Mouse (Mus musculus) midbrain, embryonic 15.5 days (tissue): ENCODE measurements around the gene Thnsl1. TPM values are rescaled to one million over a fixed set of nuclear protein-coding genes. Genes with fewer than 3 reads are reported as not detected.
"Not testable (repeated sequence)": the region's sequence is repeated elsewhere in the genome, so short reads cannot be mapped to it uniquely, and the experiment has no call there.

ENCODE experiments used
- ATAC-seq: fragments of 200-750 bp; cut with Nextera tagmentation; replicated peaks from 2 replicates; pipeline ENCODE4 v1.8.0; 2017; ENCODE audit warnings: moderate TSS enrichment
- H3K27ac ChIP-seq: fragments of 300-500 bp; sonication (generic); 2 replicates; pipeline ENCODE4 v1.5.1; 2015; ENCODE audit warnings: mild to moderate bottlenecking, inconsistent platforms
- H3K27me3 ChIP-seq: fragments of 300-500 bp; sonication (generic); replicated peaks from 2 replicates; pipeline ENCODE4 v1.6.1; 2015; ENCODE audit warnings: inconsistent platforms
- H3K36me3 ChIP-seq: fragments of 300-500 bp; sonication (generic); replicated peaks from 2 replicates; pipeline ENCODE4 v1.6.1; 2015; ENCODE audit warnings: inconsistent platforms
- H3K4me1 ChIP-seq: fragments of 300-500 bp; sonication (generic); 2 replicates; pipeline ENCODE4 v1.6.1; 2015; ENCODE audit warnings: inconsistent platforms
- H3K4me2 ChIP-seq: fragments of 300-500 bp; sonication (generic); 2 replicates; pipeline ENCODE4 v1.6.1; 2015; ENCODE audit warnings: inconsistent platforms, mild to moderate bottlenecking, moderate library complexity
- H3K4me3 ChIP-seq: fragments of 300-500 bp; sonication (generic); 2 replicates; pipeline ENCODE4 v1.5.1; 2015; ENCODE audit warnings: mild to moderate bottlenecking, inconsistent platforms
- H3K9ac ChIP-seq: fragments of 300-500 bp; sonication (generic); 2 replicates; pipeline ENCODE4 v1.6.1; 2015; ENCODE audit warnings: mild to moderate bottlenecking, inconsistent platforms
- H3K9me3 ChIP-seq: fragments of 300-500 bp; sonication (generic); 2 replicates; pipeline ENCODE4 v1.6.1; 2016; ENCODE audit warnings: inconsistent platforms
- WGBS: fragments of 180-500 bp; shearing (Covaris S2); methylation state at CpG from one replicate; pipeline ENCODE4 v1.1.7; 2015; ENCODE audit warnings: mixed read lengths; 5-methylcytosine and 5-hydroxymethylcytosine counted together
- polyA plus RNA-seq: library from polyadenylated mRNA; unstranded; fragments of >200 nt; fragmentation: Nextera tagmentation; extraction: Ambion mirVana; gene quantifications from 2 replicates; pipeline ENCODE4 v1.2.1, GENCODE M21; 2015

Gene Thnsl1
- polyA plus RNA-seq, 1 experiment from 2014 or later = 24.4 TPM

DNA sequence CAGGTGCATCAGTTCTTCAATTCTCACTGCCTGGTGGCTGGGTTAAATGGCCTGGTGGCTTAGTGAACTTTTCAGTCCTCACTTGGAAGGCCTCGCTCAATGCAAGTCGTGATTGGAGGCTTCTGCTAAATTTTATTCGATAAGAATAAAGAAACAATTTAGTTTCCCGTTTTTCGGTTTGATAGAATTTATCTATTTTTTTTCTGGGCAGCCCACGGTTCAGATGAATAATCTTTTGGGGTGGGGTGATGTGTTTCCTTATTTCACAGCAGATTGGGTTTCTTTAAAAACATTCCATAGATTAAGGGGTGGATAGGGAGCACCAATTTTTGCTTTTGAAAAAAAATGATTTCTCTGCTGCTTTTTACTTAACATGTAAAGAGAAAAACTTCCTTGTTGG lies 754 bp downstream of the Thnsl1 start:
- peaks cover 24% of the 10 kb centered on the region for H3K4me1 ChIP-seq
- H3K4me2 ChIP-seq = peak overlapping the region; percentile 61
- peak overlapping the region; percentile 88 for H3K27ac ChIP-seq
- no peaks in the 10 kb centered on the region for H3K9me3 ChIP-seq
- H3K36me3 ChIP-seq = no peaks in the 10 kb centered on the region
- H3K9ac ChIP-seq = peak overlapping the region; percentile 61
- WGBS = 44% methylated on average over 6 of the region's 6 CpGs
- no peak for ATAC-seq
- peak overlapping the region; percentile 64 for H3K4me3 ChIP-seq
- H3K27me3 ChIP-seq = no peaks in the 10 kb centered on the region

DNA sequence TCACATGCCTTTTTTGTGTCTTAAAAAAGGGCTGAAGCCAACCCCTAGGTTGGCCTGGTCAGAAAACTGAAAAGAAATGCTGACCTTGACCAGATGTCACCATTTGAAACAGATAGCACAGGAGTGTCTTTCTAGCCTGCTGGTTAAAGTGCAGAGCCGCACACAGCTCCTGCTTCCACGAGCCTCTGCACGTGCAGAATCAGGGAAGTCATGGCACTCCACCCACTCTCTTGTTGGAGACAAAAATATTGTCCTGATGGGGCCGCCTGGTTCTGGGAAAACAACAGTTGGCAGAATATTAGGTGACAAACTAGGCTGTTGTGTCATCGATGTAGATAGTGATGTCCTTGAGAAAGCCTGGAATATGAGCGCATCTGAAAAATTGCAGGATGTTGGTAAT lies 5.8 kb downstream of the Thnsl1 start:
- Histone ChIP-seq H3K36me3 (peaks cover 12% of the 10 kb centered on the region; the same call in 1 of the 2 replicates), H3K27me3 (no peaks in the 10 kb centered on the region), H3K4me1 (peaks cover 16% of the 10 kb centered on the region), H3K4me3 (no peak overlapping the region), H3K27ac (no peak overlapping the region), H3K9ac (no peak overlapping the region), H3K9me3 (no peaks in the 10 kb centered on the region), H3K4me2 (no peak overlapping the region)
- 86% methylated on average over 6 of the region's 6 CpGs for WGBS
- ATAC-seq = no peak

DNA sequence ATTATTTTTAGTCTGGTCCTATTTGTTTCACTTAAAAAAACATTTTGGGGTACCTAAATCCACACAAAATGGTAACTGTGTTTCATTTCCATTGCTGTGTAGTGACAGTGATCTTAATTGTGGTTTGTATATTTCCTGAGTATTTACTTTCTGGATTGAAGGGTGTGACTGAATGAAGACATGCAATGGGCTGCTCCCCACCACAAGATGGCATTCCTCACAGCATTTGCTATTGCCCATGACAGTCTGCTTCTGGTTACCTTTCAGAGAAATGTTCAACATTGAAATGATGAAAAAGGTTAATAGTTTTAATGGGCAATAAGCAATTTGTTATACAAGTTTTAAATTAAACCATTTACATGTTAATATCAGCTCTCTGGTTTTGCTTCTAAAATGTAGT lies 8.8 kb downstream of the Thnsl1 start:
- H3K4me1 ChIP-seq = no peaks in the 10 kb centered on the region
- no peak overlapping the region for H3K9ac ChIP-seq
- H3K9me3 ChIP-seq = no peaks in the 10 kb centered on the region
- no peak overlapping the region for H3K27ac ChIP-seq
- H3K4me2 ChIP-seq = no peak overlapping the region
- no peak overlapping the region for H3K4me3 ChIP-seq
- no peak for ATAC-seq
- peaks cover 12% of the 10 kb centered on the region; the same call in 1 of the 2 replicates for H3K36me3 ChIP-seq
- no peaks in the 10 kb centered on the region for H3K27me3 ChIP-seq

DNA sequence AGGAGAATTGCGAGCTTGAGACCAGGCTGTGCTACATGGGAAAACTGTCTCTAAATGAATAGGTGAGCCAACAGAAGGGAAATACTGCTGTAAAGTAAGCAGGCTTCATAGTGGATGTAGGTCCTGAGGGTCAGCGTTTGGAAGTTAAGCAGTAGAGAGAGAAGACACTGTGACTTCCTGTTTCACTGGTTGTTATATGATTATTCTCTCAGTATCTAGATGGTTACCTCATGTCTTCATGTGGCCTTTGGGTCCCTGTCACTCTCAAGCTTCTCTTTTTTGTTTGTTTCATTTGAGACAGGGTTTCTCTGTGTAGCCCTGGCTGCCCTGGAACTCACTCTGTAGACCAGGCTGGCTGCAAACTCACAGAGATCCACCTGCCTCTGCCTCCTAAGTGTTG lies 9.8 kb downstream of the Thnsl1 start:
- no peak overlapping the region for H3K27ac ChIP-seq
- no peaks in the 10 kb centered on the region for H3K4me1 ChIP-seq
- 86% methylated on average over 2 of the region's 2 CpGs for WGBS
- H3K27me3 ChIP-seq = no peaks in the 10 kb centered on the region
- H3K9me3 ChIP-seq = no peaks in the 10 kb centered on the region
- ATAC-seq = no peak
- no peak overlapping the region for H3K4me2 ChIP-seq
- H3K36me3 ChIP-seq = peaks cover 12% of the 10 kb centered on the region; the same call in 1 of the 2 replicates
- H3K4me3 ChIP-seq = no peak overlapping the region
- no peak overlapping the region for H3K9ac ChIP-seq

DNA sequence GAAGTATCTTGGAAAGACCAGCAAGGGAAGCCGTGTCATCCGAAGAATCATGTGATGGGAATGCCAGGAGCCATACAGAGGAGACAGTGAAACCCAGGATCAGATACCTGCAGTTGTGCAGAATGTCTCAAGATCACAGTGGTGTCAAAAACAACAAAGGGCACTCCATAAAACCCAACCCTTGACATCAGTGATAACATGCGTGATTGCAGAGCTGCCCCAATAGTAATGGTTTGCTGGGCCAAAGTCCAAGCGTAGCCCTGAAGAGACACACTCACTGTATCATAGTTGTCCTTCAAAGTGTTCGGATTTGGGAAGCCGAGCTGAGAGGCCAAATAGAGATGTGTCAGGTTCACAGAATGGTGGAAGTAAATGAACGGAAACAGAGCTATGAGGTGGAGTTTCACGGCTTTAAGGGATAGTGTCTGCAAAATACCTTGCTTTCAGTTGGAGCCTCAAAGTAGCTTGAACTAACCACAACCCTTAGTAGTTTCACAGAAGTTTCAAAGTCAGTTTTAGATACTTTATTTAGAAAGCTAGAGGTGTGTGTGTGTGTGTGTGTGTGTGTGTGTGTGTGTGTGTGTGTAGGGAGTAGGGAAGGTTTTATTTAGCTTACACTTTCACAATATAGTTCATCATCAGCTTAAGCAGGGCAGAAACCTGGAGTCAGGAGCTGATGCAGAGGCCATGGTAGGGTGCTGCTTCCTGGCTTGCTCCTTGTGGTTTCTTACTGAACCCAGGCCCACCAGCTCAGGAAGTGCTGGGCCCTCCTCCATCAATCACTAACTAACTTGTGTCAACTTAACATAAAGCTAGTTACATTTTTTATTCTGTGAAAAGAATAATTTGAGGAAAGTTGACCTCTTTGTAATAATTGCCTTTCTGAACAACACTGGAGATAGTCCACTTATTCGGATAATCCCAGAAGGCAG lies 17.2 kb downstream of the Thnsl1 start:
- Histone ChIP-seq H3K9me3 (no peaks in the 10 kb centered on the region), H3K27ac (no peak overlapping the region), H3K4me3 (no peak overlapping the region), H3K27me3 (no peaks in the 10 kb centered on the region), H3K9ac (no peak overlapping the region), H3K4me2 (no peak overlapping the region), H3K36me3 (0 out of 2 replicates have a peak, but pooled peaks cover 4% of the 10 kb centered on the region), H3K4me1 (no peaks in the 10 kb centered on the region)
- WGBS = 93% methylated on average over 9 of the region's 9 CpGs
- ATAC-seq = no peak

DNA sequence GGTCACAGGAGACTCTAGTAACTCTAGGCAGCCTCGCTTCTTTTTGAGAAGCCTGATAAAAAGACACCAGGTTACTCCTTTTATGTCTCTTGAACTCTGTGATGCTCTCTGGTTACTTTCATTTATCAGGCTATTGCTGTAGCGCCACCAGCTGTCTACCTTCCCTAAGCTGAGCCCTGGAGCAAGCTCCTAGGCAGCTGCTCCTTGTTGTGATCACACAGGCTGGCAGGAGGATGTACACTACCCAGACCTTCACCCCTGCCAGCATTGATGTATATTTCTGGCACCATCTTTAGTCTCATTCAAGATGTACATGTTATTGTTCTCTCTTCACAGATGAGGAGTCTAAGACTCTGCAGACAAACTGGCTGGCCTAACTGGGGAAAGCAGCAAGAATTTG lies 24.8 kb downstream of the Thnsl1 start:
- WGBS = 56% methylated on average over 2 of the region's 2 CpGs
- Histone ChIP-seq H3K36me3 (no peaks in the 10 kb centered on the region), H3K4me2 (no peak overlapping the region), H3K4me1 (no peaks in the 10 kb centered on the region), H3K9me3 (no peaks in the 10 kb centered on the region), H3K9ac (no peak overlapping the region), H3K4me3 (no peak overlapping the region), H3K27ac (no peak overlapping the region), H3K27me3 (no peaks in the 10 kb centered on the region)
- no peak for ATAC-seq

DNA sequence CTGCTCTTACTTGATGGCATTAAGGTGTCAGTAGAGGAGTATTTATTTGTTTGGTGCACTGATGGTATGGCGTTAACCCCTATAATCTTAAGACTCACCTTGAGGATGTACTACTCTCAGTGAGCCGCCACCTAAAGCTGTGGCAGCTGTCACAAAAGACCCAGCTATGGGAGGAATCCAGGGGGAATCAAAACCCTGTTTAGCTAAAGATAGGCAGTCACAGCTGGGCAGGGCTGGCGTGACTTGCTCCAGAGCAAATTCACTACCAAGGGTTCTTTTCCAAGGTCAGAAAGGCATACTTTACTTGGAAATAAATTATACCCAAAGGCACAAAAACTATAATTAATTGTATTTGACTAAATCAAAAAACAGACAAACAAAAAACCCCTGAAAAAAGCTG lies 25.6 kb downstream of the Thnsl1 start:
- H3K9ac ChIP-seq = no peak overlapping the region
- no peak overlapping the region for H3K4me2 ChIP-seq
- H3K27ac ChIP-seq = no peak overlapping the region
- H3K4me1 ChIP-seq = no peaks in the 10 kb centered on the region
- no peak for ATAC-seq
- H3K9me3 ChIP-seq = no peaks in the 10 kb centered on the region
- H3K4me3 ChIP-seq = no peak overlapping the region
- H3K27me3 ChIP-seq = no peaks in the 10 kb centered on the region
- 82% methylated on average over 3 of the region's 3 CpGs for WGBS
- no peaks in the 10 kb centered on the region for H3K36me3 ChIP-seq

DNA sequence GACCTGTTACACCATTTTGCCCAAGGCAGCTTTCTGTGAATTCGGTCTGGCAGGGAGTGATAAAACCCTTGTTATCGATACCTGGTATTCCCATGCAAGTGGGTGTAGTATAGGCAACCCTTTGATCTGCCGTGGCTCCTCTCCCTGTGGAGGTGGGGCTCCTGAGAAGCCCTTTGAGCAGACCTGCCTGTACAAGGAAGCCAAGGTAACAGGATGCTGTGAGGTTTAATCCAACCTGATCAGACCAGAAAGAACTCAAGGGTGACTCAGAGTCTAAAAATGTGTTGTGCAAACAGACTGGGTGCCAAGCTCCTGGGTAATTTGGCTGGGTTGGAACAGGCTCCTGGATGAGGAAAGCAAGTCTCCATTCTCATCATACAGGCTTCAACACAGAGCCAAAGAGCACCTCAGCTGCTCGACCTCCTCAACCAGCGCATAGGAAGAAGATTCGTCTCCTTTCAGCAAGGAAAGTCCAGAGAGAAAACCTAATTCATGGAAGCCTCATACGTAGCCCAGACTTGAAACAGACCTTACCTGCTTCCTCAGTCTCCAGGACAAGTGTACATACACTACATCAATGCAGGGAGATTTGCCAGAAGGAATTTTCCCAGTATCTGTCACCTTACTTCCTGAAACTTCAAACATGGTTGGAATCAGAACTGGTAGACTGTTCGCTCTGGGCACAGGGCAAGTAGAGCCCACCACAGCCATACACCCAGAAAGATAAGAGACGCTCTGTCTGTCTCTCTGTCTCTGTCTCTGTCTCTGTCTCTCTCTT lies 29.5 kb downstream of the Thnsl1 start:
- Histone ChIP-seq H3K4me2 (no peak overlapping the region), H3K27ac (no peak overlapping the region), H3K4me1 (no peaks in the 10 kb centered on the region), H3K36me3 (no peaks in the 10 kb centered on the region), H3K9me3 (no peaks in the 10 kb centered on the region), H3K4me3 (no peak overlapping the region), H3K27me3 (no peaks in the 10 kb centered on the region), H3K9ac (no peak overlapping the region)
- 84% methylated on average over 9 of the region's 9 CpGs for WGBS
- ATAC-seq = no peak

DNA sequence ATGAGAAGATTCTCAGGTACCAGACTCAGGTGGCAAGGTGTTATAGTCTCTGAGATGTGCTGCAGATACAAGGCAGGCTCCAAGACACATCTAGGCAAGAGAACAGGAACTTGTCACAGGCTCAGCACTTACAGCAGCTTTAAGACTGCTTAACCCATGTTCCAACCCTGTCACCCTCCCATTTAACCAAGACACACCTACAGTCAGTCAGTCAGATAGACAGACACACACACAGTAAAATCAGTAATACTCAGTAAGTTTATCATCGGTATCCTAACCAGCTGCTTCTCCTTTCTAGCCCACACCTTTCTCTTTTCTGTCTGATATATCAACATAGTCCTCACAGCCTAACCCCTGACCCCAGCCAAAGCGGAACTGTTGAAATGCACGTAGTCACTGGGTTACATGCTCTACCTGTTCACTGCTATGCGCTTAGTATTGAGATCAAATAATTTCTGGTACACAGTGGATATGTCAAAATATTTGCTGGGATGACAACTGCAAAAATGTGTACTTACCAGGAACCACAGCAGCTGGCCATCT lies 30.4 kb downstream of the Thnsl1 start:
- Histone ChIP-seq H3K4me1 (no peaks in the 10 kb centered on the region), H3K27me3 (no peaks in the 10 kb centered on the region), H3K4me3 (no peak overlapping the region), H3K9ac (no peak overlapping the region), H3K27ac (no peak overlapping the region), H3K36me3 (no peaks in the 10 kb centered on the region), H3K9me3 (no peaks in the 10 kb centered on the region), H3K4me2 (no peak overlapping the region)
- WGBS = 92% methylated on average over 4 of the region's 4 CpGs
- ATAC-seq = no peak

DNA sequence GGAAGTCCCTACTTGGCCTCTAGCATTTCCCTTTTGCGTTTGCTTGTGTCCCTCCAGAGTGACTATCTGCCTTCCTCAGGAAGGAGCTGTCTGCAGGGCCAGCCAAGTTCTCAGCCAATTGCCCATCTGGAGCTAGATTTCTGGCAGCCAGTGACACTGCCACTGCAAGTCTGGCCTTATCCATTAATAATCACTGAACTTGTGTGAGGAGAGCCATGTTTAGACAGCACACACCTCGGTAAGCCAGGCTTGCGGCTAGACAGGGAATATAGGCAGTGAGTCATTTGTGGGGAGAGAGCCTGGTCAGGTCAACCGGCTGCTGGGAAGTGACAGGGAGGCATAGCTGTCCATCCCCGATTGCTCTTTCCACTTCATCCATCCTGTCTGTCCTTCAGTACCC lies 31.3 kb downstream of the Thnsl1 start:
- Histone ChIP-seq H3K27me3 (no peaks in the 10 kb centered on the region), H3K36me3 (no peaks in the 10 kb centered on the region), H3K4me2 (no peak overlapping the region), H3K4me3 (no peak overlapping the region), H3K4me1 (no peaks in the 10 kb centered on the region), H3K9me3 (no peaks in the 10 kb centered on the region), H3K27ac (no peak overlapping the region), H3K9ac (no peak overlapping the region)
- WGBS = 78% methylated on average over 5 of the region's 5 CpGs
- no peak for ATAC-seq

DNA sequence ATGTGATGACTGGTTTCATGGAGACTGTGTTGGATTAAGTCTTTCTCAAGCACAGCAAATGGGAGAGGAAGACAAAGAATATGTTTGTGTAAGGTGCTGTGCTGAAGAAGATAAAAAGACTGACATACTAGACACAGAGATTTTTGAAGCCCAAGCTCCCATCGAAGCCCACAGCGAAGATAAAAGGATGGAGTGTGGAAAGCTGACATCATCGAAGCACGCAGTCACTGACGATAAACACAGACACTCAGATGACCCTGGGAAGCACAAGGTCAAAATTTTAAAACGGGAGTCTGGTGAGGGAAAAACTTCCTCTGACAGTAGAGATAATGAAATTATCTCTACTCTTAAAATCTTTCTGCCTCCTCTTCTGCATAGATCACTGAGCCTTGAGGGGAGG lies 38.6 kb downstream of the Thnsl1 start:
- H3K9me3 ChIP-seq, ATAC-seq, H3K4me3 ChIP-seq, H3K9ac ChIP-seq, H3K4me2 ChIP-seq, H3K27me3 ChIP-seq, H3K36me3 ChIP-seq, H3K27ac ChIP-seq, H3K4me1 ChIP-seq: not testable (repeated sequence)
- 78% methylated on average over 4 of the region's 6 CpGs for WGBS

DNA sequence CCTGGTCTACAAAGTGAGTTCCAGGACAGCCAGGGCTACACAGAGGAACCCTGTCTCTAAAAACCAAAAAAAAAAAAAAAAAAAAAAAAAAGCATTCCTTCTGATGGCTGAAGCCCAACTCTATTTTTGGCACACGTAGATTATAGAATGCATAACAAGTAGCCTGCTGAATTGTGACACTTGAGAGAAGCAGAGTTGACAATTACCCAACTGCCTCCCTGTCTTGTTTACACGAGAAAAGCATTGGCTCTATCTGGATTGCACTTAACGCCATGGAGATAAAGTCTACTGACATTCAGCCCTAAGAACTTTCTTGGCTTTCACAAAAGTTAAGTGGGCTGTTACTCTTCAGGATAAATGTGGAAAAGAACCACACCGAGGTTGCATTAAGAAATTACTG lies 39.5 kb downstream of the Thnsl1 start:
- Histone ChIP-seq H3K4me3 (no peak overlapping the region), H3K4me1 (no peaks in the 10 kb centered on the region), H3K36me3 (no peaks in the 10 kb centered on the region), H3K9ac (no peak overlapping the region), H3K27ac (no peak overlapping the region), H3K27me3 (no peaks in the 10 kb centered on the region), H3K4me2 (no peak overlapping the region), H3K9me3 (no peaks in the 10 kb centered on the region)
- ATAC-seq = no peak
- 79% methylated on average over 4 of the region's 4 CpGs for WGBS
